Mouse (Mus musculus) cerebellum, postnatal 4 days (tissue): Measurements from ENCODE around the gene Grb10.

Source experiments
- DNase-seq, 2 experiments: peaks; one replicate each; pipeline ENCODE4 v3.0.0; 2022; ENCODE audit warnings: low spot score in 2 of 2, mixed read lengths in 1 of 2

The Grb10 gene

DNA sequence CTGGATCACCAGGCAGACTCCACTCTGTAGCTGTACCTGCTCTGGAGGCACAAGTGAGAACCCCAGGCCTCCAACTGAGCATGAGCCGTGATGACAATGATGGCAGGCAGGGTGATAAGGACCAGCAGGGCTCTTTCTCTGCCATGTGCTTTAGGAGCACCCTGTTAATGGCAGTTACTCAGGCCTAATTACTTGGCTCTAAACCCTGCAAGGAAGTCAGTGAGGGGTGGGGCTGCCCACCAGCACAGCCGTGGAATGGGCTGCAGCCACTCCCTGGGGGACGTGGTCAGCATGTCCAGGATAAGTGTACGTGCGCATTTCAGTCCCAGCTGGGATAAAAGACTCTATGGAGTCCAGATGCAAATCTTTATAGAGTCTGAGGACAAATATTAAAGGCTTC, 5.7 kb downstream of the Grb10 start:
- DNase-seq = no peak

DNA sequence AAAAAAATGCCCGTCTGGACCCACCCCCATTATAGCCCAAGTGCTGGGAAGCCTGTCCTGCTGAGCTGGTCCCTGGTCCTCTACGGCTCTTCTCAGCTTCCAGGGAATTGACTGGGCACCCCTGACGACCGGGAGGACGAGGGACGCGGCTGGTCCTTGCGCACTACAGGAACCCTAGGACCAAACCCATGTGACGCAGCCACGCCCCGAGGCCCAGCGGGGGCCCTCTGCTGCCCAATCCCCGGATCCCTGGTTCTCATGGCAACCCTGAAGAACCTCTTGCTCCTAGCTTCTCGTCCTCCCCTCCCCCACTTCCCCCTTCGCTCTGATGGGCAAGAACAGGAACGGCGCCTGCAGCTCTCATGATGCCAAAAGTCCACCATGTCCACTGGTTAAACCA, 11.8 kb downstream of the Grb10 start:
- peak; percentile 33 to 59 for DNase-seq

GRCm38 (mm10) chr11:12025756-12026593, 12.5 kb downstream of the Grb10 start:
- peak; percentile 66 to 82 for DNase-seq

GRCm38 (mm10) chr11:12025392-12025755, 13.1 kb downstream of the Grb10 start:
- DNase-seq = no peak

- no peak for DNase-seq
These were observed 15.4 kb downstream of the Grb10 start for GRCm38 (mm10) chr11:12023051-12023450.

DNA sequence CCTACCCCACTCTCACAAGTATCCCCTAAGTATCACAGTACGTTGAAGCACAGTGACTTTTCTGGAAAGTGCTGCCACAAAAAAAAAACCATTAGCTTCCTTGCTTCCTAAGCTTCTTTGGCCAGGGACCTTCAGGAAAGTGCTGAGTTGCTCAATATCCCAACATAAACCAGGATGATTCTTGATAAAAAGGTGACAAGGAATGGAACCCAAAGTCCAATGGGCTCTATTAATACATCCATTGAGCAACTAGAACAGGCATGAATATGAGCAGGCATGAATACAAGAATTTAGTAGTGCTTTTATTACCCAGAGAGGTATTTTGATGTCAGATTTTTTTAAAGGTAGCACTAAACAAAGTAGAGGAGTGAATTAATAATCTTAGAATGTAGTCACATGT, 18.8 kb downstream of the Grb10 start:
- no peak for DNase-seq

DNA sequence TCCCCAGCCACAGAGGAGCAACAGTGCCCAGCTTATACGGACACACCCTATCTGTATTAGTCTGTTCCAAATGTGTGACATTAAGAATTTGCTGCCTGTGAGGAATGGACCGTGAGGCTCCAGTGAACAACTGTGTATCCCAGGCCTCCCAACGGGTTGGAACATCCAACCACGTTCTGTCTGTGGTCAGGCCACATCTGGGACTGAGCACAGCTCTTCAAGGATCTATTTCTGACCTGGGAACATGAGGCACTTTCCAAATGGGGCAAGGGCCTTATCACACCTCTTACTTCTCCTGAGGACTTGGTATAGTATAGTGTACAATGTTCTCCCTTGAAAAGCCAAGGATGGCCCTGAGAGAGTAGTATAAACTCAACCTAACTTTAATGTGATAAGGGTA, 19.9 kb downstream of the Grb10 start:
- no peak for DNase-seq

- DNase-seq = no peak
These were observed 28.4 kb downstream of the Grb10 start for GRCm38 (mm10) chr11:12010084-12010483.

DNA sequence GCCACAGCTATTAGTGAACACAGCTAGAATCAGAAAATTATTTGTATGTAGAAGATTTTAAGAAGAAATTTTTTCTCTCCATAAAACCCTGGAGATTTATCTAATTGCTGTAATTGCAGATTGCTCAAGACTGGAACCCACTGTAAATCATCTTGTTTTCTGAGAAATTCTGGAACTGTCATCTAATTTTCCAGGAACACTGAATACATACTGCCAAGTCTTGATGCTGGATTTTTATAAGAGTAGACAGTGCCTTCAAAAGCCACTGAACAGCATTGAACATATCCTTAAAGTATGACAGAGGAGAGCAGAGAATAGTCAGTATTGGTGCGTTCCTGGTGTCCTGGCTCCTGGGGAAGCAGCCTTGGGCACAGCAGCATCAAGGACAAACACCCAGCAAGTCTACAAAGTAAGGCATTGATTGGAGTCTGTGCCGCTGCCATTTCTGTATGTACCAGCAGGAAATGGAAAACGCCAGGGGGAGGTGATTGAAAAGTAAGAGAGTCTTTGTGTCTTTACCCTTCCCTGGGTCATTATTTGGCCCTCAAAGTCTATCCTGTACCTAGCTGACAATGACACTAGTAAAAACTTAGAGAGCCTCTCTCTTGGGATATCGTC, 38.1 kb downstream of the Grb10 start:
- no peak for DNase-seq

DNA sequence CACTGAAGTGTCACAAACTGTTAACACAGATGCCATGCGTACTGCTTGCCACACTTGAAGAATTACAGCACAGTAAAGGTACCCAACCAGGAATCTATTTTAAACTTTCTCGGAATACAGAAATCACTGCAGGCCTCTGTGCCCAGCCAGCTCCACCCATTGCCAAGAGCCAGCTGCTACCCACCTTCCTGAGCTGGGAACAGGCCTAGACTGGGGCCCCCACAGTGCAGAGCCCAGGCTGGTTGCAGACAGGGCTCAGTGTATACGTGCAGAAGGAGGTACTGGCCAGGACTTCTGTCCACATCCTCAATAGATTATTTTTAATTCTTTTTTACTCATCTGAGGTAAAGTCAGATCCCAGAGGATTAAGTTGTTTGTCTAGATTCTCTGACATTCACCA, 39.6 kb downstream of the Grb10 start:
- DNase-seq = peak in 1 of 2 experiments; percentile 39

DNA sequence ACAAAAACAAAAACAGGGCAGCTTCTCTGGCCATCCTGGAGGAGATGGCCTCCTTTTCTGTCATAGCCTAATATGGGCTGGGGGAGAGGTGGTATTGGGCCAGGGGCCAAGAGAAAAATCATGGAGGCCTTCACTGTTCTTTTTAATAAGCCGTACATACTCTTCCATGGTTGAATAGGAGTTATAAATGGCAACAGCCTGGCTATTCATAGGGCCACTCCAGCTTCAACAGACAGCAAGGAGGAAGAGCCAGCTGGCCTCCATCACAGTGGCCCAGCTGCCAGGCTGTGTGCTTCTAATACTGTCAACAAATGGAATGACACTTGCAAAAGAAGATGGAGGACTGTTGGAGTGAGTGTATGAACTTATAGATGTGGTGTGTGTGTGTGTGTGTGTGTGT, 41.4 kb downstream of the Grb10 start:
- peak in 1 of 2 experiments; percentile 13 for DNase-seq

GRCm38 (mm10) chr11:11995371-11995770, 43.1 kb downstream of the Grb10 start:
- no peak for DNase-seq

GRCm38 (mm10) chr11:11993807-11994206, 44.7 kb downstream of the Grb10 start:
- DNase-seq = no peak

GRCm38 (mm10) chr11:11993183-11993582, 45.3 kb downstream of the Grb10 start:
- no peak for DNase-seq

GRCm38 (mm10) chr11:11989850-11990249, 48.6 kb downstream of the Grb10 start:
- no peak for DNase-seq

DNA sequence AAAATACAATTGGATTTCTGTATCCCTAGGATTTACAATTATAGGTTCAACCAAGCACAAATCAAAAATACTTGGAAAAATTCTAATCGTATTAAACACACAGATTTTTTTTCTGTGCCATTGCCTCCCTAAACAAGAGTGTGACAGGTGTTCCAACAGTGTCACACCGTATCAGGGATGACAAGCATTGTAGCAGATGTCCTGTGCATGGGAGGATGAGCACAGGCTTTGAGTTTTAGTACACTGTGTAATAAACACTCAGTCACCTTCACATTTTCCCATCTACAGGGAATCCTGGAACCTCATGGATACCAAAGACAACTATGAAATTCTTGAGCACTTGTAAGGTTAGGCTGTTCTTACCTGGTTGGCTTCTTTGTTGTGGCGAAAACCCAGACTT, 51.2 kb downstream of the Grb10 start:
- no peak for DNase-seq

- DNase-seq = no peak
These were observed 59.8 kb downstream of the Grb10 start for GRCm38 (mm10) chr11:11978611-11979197.

GRCm38 (mm10) chr11:11974591-11975255, 63.8 kb downstream of the Grb10 start:
- peak in 1 of 2 experiments; percentile 5 for DNase-seq

GRCm38 (mm10) chr11:11973366-11974014, 65.0 kb downstream of the Grb10 start:
- DNase-seq = peak; percentile 53 to 75

DNA sequence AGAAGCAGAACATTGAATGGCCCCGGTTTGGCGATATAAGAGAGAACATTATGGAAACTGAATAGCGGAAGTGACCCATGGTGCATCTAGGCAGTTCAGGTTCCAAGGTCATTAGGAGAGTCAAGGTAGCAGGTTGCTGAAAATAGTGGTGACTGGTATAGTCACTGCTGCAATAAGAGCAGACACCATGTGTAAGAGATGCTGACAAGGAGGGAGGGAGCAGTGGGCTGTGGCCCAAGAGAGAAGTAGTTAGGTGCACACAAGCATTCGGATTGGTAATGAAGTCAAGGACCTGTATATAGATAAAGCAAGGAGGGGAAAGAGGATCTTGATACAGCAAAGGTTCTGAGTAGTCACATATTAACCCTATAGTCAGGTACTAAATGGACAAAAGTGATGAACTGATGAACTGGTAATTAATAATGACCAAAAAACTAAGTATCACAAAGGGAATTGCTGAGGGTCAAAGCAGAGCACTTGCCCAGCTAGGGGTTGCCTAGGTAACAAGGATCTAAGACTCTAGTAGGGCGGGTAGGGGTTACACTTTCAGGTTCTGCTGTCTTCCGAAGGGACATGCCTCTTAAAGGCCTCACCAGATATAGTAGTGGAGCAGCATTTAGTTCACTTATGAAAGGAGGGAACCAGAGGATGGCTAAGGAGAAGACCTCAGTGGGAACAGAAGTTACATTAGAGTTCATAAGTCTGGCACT, 65.9 kb downstream of the Grb10 start:
- no peak for DNase-seq

DNA sequence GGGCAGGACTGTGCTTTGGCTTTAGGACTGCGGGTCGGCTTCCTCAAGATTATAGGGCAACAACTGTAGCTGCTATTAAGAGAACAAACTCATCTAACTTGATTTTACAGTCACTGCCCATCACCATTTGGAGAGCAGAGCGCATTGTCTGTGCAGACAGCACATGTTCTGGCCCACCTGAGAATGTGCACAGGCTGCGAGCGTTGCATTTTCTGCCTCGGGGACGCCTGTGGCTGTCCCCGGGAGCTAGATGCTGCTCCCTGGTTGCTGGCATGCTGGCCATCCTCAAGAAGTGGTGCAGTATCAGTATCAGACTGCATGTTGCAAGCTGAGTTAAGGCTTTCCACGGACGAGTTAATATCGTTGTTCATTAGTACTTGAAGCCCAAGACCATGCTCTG, 68.2 kb downstream of the Grb10 start:
- no peak for DNase-seq
